Mouse (Mus musculus) megakaryocyte, embryonic 14.5 days (primary cell): ENCODE data around the gene Higd1a. TPM values are rescaled to one million over a fixed set of nuclear protein-coding genes. Genes with fewer than 3 reads are reported as not detected.

Experiments
- H3K27me3 ChIP-seq: replicated peaks from 2 replicates; pipeline ENCODE3; 2012; ENCODE audit warnings: inconsistent platforms
- H3K36me3 ChIP-seq: replicated peaks from 2 replicates; pipeline ENCODE3; 2012; ENCODE audit warnings: low read length, inconsistent platforms, mixed read lengths
- H3K4me1 ChIP-seq: 2 replicates; pipeline ENCODE4 v1.6.1; 2012; ENCODE audit warnings: inconsistent platforms
- H3K4me3 ChIP-seq: replicated peaks from 2 replicates; pipeline ENCODE3; 2012; ENCODE audit warnings: moderate library complexity, mild to moderate bottlenecking, inconsistent platforms
- H3K9me3 ChIP-seq: 2 replicates; pipeline ENCODE4 v1.6.1; 2012; ENCODE audit warnings: inconsistent platforms
- FLI1 ChIP-seq: IDR thresholded peaks from 2 replicates; pipeline ENCODE4 v1.6.1; 2012; ENCODE audit warnings: low read length, inconsistent platforms, mixed read lengths
- GATA1 ChIP-seq: IDR thresholded peaks from 3 replicates; pipeline ENCODE4 v1.6.1; 2012; ENCODE audit warnings: mixed read lengths, low read length, inconsistent platforms, borderline replicate concordance
- polyA plus RNA-seq: library from polyadenylated mRNA; stranded (reverse); fragments of >175 nt; gene quantifications from 2 replicates; pipeline ENCODE4 v1.2.3, GENCODE M21; 2012; ENCODE audit warnings: low replicate concordance; ENCODE audit not compliant: insufficient read depth

Higd1a gene
- polyA plus RNA-seq = 42.4 and 57.7 TPM in 2 replicates

GRCm38 (mm10) chr9:121858153-121858488 lies at the start of gene Higd1a:
TSS of gene Higd1a (minus strand) at chr9:121858362.
- Histone ChIP-seq H3K36me3 (peaks cover 28% of the 10 kb centered on the region), H3K27me3 (no peaks in the 10 kb centered on the region), H3K9me3 (no peaks in the 10 kb centered on the region), H3K4me1 (peaks cover 41% of the 10 kb centered on the region), H3K4me3 (peak within 1 kb of the TSS; percentile 99)
- TF ChIP-seq GATA1 = no peak
- no peak for TF ChIP-seq FLI1

- peaks cover 9% of the 10 kb centered on the region for H3K36me3 ChIP-seq
- peaks cover 18% of the 10 kb centered on the region for H3K27me3 ChIP-seq
- TF ChIP-seq FLI1 = no peak
- no peak for TF ChIP-seq GATA1
- peaks cover 12% of the 10 kb centered on the region; the same call in 1 of the 2 replicates for H3K9me3 ChIP-seq
- peaks cover 78% of the 10 kb centered on the region for H3K4me1 ChIP-seq
- no peak overlapping the region for H3K4me3 ChIP-seq
Observed at GRCm38 (mm10) chr9:121907356-121908070, 49.4 kb upstream of the Higd1a start.

- Histone ChIP-seq H3K4me1 (peaks cover 78% of the 10 kb centered on the region), H3K36me3 (peaks cover 9% of the 10 kb centered on the region), H3K27me3 (peaks cover 19% of the 10 kb centered on the region), H3K9me3 (peaks cover 12% of the 10 kb centered on the region; the same call in 1 of the 2 replicates), H3K4me3 (no peak overlapping the region)
- TF ChIP-seq FLI1 (no peak), GATA1 (no peak)
Observed at GRCm38 (mm10) chr9:121906456-121906855, 48.3 kb upstream of the Higd1a start.

GRCm38 (mm10) chr9:121905556-121906185 lies 47.5 kb upstream of the Higd1a start:
- Histone ChIP-seq H3K27me3 (peaks cover 23% of the 10 kb centered on the region), H3K4me3 (no peak overlapping the region), H3K36me3 (peaks cover 9% of the 10 kb centered on the region), H3K4me1 (peaks cover 79% of the 10 kb centered on the region), H3K9me3 (peaks cover 12% of the 10 kb centered on the region; the same call in 1 of the 2 replicates)
- TF ChIP-seq GATA1 (no peak), FLI1 (no peak)

- Histone ChIP-seq H3K4me3 (no peak overlapping the region), H3K27me3 (peaks cover 24% of the 10 kb centered on the region), H3K4me1 (peaks cover 79% of the 10 kb centered on the region), H3K36me3 (peaks cover 9% of the 10 kb centered on the region), H3K9me3 (peaks cover 12% of the 10 kb centered on the region; the same call in 1 of the 2 replicates)
- no peak for TF ChIP-seq FLI1
- TF ChIP-seq GATA1 = no peak
Observed at GRCm38 (mm10) chr9:121904946-121905345, 46.8 kb upstream of the Higd1a start.

- no peak overlapping the region for H3K4me3 ChIP-seq
- peaks cover 12% of the 10 kb centered on the region; the same call in 1 of the 2 replicates for H3K9me3 ChIP-seq
Observed at GRCm38 (mm10) chr9:121904319-121904718, 46.2 kb upstream of the Higd1a start.

GRCm38 (mm10) chr9:121903476-121904305 lies 45.5 kb upstream of the Higd1a start:
- peaks cover 72% of the 10 kb centered on the region for H3K4me1 ChIP-seq
- TF ChIP-seq GATA1 = no peak
- no peak for TF ChIP-seq FLI1
- no peak overlapping the region for H3K4me3 ChIP-seq
- peaks cover 26% of the 10 kb centered on the region for H3K27me3 ChIP-seq
- H3K36me3 ChIP-seq = peaks cover 4% of the 10 kb centered on the region
- H3K9me3 ChIP-seq = peaks cover 9% of the 10 kb centered on the region; the same call in 1 of the 2 replicates

More at GRCm38 (mm10) chr9:121904319-121904718, 46.2 kb upstream of the Higd1a start:
- peaks cover 9% of the 10 kb centered on the region for H3K36me3 ChIP-seq
- TF ChIP-seq FLI1 (no peak), GATA1 (no peak)
- H3K27me3 ChIP-seq = peaks cover 25% of the 10 kb centered on the region
- peaks cover 77% of the 10 kb centered on the region for H3K4me1 ChIP-seq

- Histone ChIP-seq H3K4me1 (peaks cover 68% of the 10 kb centered on the region), H3K27me3 (peaks cover 27% of the 10 kb centered on the region), H3K36me3 (no peaks in the 10 kb centered on the region), H3K9me3 (no peaks in the 10 kb centered on the region), H3K4me3 (no peak overlapping the region)
- TF ChIP-seq GATA1 (no peak), FLI1 (no peak)
Observed at GRCm38 (mm10) chr9:121901710-121902700, 43.8 kb upstream of the Higd1a start.
